Mouse (Mus musculus): ENCODE data around the gene Rbp3.

DNA sequence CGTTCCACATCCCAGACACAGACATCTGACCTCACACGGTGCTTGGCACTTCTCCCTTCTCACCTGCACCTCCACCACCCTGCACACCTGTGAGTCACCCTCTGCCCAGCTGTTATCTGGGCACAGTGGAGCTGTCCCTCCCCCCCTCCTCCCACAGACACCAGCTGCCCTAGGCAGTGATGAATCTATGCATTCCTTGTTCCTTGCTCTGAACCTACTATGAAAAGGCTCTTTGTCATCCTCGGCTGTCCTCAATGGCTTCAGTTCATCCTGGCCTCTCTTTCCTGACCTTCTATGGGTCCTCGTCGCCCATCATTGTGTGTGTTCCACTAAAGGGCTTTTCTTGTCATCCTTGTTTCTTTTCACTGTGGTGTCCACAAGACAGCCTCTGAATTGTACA lies 20.9 kb downstream of the Rbp3 start:
- no peak for TF ChIP-seq CTCF (IDR thresholded peaks at IDR 0.05; ENCODE audit: low read depth)
- no peak for TF ChIP-seq EP300 (IDR thresholded peaks at IDR 0.05; ENCODE audit: low read depth)

Data from liver, embryonic 14.5 days (tissue).